Mouse (Mus musculus): ENCODE measurements around the gene Gm21293.
"Not testable (repeated sequence)": the region's sequence is repeated elsewhere in the genome, so short reads cannot be mapped to it uniquely, and the experiment has no call there.

The Gm21293 gene

DNA sequence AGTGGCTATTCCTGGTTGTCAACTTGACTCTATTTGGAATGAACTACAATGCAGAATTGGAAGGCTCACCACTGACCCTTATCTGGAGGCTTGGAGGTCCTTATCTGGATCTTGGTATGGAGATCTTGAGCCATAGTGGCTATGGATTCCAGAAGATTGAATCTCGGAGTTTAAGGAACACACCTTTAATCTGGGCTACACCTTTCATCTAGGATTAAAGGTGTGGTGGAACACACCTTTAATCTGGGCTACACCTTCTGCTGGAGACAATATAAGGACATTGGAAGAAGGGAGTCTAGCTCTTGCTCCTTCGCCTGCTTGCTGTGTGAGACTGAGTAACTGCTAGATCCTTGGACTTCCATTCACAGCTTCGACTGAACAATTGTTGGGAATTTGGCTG is at the start of gene Gm21293:
Gene Gm21293, plus strand, starts transcription at position 301 of the 400 bp plus-strand sequence.
- DNase-seq (ENCODE audit: low spot score), result not testable (repeated sequence)

DNA sequence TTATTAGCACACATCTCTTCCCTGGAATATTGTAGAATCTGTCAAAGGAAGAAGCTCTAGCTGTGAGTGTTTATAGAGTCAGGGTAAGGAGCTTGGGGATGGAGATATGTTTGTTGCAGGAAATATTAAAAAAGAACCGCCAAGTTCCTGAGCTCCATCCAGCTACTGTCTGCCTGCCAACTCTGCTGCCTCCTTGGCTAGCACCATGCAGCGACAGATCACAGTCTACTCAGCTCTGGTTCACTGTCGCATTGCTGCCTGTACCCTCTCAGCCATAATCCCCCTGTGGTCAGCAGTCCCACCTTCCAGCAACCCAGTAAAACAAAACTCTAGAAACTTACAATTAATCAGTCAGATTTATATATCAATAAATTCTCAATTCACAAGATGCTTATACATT is 32.7 kb upstream of the Gm21293 start:
- no peak for DNase-seq (ENCODE audit: low spot score)

DNA sequence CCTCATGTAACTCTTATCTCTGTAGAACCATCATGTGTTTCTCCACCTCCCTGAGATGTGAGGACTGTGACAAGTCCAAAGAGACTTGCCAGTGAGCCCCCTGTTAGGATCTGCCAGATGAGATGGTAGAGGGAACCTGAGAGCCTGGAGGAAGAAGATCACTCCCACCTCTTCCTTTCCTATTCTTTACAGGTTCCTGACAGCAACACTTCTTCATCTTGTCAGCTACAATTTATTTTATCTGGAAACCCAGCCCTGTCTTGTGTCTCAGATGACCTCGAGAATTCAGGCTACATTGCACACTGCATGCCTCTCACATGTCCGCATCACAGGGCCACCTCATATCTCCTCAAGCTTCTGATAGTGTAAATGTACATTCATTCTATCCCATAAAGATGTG is 24.5 kb upstream of the Gm21293 start:
- no peak for DNase-seq (ENCODE audit: low spot score)

DNA sequence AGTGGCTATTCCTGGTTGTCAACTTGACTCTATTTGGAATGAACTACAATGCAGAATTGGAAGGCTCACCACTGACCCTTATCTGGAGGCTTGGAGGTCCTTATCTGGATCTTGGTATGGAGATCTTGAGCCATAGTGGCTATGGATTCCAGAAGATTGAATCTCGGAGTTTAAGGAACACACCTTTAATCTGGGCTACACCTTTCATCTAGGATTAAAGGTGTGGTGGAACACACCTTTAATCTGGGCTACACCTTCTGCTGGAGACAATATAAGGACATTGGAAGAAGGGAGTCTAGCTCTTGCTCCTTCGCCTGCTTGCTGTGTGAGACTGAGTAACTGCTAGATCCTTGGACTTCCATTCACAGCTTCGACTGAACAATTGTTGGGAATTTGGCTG is 8.4 kb downstream of the Gm21293 start, which contains the start of gene Gm6763:
Gene Gm6763, plus strand, starts transcription at position 301 of the 400 bp plus-strand sequence.
- not testable (repeated sequence) for DNase-seq (ENCODE audit: low spot score)

DNA sequence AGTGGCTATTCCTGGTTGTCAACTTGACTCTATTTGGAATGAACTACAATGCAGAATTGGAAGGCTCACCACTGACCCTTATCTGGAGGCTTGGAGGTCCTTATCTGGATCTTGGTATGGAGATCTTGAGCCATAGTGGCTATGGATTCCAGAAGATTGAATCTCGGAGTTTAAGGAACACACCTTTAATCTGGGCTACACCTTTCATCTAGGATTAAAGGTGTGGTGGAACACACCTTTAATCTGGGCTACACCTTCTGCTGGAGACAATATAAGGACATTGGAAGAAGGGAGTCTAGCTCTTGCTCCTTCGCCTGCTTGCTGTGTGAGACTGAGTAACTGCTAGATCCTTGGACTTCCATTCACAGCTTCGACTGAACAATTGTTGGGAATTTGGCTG is 16.9 kb downstream of the Gm21293 start, which contains the start of gene Gm8764:
Gene Gm8764, plus strand, starts transcription at position 301 of the 400 bp plus-strand sequence.
- not testable (repeated sequence) for DNase-seq (ENCODE audit: low spot score)

DNA sequence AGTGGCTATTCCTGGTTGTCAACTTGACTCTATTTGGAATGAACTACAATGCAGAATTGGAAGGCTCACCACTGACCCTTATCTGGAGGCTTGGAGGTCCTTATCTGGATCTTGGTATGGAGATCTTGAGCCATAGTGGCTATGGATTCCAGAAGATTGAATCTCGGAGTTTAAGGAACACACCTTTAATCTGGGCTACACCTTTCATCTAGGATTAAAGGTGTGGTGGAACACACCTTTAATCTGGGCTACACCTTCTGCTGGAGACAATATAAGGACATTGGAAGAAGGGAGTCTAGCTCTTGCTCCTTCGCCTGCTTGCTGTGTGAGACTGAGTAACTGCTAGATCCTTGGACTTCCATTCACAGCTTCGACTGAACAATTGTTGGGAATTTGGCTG is 25.4 kb downstream of the Gm21293 start, which contains the start of gene Gm21304:
Gene Gm21304, plus strand, starts transcription at position 301 of the 400 bp plus-strand sequence.
- not testable (repeated sequence) for DNase-seq (ENCODE audit: low spot score)

DNA sequence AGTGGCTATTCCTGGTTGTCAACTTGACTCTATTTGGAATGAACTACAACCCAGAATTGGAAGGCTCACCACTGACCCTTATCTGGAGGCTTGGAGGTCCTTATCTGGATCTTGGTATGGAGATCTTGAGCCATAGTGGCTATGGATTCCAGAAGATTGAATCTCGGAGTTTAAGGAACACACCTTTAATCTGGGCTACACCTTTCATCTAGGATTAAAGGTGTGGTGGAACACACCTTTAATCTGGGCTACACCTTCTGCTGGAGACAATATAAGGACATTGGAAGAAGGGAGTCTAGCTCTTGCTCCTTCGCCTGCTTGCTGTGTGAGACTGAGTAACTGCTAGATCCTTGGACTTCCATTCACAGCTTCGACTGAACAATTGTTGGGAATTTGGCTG is 33.9 kb downstream of the Gm21293 start, which contains the start of gene Gm21312:
Gene Gm21312, plus strand, starts transcription at position 301 of the 400 bp plus-strand sequence.
- not testable (repeated sequence) for DNase-seq (ENCODE audit: low spot score)

DNA sequence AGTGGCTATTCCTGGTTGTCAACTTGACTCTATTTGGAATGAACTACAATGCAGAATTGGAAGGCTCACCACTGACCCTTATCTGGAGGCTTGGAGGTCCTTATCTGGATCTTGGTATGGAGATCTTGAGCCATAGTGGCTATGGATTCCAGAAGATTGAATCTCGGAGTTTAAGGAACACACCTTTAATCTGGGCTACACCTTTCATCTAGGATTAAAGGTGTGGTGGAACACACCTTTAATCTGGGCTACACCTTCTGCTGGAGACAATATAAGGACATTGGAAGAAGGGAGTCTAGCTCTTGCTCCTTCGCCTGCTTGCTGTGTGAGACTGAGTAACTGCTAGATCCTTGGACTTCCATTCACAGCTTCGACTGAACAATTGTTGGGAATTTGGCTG is 42.4 kb downstream of the Gm21293 start, which contains the start of gene Gm20765:
Gene Gm20765, plus strand, starts transcription at position 301 of the 400 bp plus-strand sequence.
- DNase-seq (ENCODE audit: low spot score), result not testable (repeated sequence)

DNA sequence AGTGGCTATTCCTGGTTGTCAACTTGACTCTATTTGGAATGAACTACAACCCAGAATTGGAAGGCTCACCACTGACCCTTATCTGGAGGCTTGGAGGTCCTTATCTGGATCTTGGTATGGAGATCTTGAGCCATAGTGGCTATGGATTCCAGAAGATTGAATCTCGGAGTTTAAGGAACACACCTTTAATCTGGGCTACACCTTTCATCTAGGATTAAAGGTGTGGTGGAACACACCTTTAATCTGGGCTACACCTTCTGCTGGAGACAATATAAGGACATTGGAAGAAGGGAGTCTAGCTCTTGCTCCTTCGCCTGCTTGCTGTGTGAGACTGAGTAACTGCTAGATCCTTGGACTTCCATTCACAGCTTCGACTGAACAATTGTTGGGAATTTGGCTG is 51.0 kb downstream of the Gm21293 start, which contains the start of gene Gm4340:
Gene Gm4340, plus strand, starts transcription at position 301 of the 400 bp plus-strand sequence.
- DNase-seq (ENCODE audit: low spot score), result not testable (repeated sequence)

Data from urinary bladder, postnatal 25 days (tissue).